Mouse (Mus musculus) CD4-positive helper T cell, adult 2 months (primary cell): ENCODE data around the gene Smad3.
A peak's percentile ranks its signal among the peaks of the same experiment; 100 is the strongest.

Experiments
- DNase-seq: peaks from one replicate; pipeline ENCODE4 v3.0.0-alpha.2; 2012; ENCODE audit warnings: low read depth, missing footprints, low spot score

Gene Smad3

DNA sequence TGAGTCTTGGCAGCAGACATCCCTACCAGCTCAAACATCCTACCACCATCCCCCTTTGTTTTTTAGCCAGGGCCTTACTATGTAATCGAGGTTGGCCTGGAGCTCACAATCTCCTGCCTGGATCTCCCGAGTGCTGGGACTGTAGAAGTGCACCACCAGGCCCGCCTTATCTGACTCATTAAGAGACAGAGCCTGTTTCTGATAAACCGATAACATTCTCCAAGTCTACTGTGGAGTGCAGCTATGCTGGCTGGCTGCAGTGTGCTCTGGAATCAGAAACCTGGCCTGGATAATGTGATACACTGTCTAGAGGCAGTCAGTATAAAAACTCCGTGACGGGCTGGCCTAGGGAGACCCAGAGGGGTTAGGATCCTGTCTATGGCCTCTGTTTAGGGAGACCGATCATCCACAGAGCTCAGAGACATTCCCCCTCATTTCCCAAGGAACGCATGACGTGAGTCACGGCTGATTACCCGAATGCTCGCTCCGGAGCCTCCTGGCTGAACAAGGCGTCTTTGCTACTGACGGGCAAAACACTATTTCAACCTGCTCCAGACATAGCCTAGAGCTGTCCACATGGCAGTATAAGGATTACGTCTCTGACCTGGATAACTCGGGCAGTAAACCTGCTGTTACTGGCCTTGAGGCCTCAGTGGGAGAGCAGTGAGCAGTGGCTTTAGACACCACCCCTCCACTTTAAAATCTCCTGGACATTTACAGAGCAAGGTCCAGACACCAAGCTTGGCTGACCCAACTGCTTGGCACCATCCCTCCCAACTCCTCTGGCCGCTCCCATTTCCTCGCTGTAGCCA is 11.8 kb downstream of the Smad3 start:
- no peak for DNase-seq

DNA sequence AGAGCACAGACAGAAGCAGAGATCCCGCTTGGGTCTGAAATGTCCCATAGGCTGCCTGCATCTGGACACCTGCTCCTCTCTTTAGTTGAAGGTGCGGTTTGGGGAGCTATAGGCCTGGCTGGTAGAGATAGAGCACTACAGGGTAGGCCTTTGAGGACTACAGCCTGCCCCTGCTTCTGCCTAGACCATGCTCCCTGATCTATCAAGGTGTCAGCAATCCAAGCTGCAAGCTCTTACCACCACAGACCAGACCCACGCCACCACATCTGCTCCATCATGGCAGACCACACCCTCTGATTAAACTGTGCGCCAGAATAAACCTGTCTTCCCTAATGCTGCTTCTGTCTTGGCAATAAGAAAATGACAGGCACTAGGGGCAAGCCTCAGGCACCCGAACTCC is 13.2 kb downstream of the Smad3 start:
- no peak for DNase-seq

DNA sequence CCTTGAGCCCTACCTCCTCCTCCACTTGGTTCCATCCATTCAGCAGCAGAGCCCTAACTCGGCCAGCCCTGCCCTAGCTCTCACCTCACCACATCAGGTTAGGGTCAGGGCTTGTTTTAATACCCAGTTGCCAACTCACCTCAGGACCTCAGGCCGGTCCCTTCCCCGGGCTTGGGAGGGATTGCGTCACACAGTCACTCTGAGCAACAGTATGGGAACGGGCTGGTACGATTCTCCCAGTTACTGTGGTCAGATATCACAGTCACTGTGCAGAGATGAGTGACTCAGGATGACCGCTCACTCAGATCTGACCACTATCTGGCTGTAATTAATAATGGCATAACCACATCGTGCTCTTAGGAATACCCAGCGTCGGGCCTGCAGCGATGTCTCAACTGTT is 14.0 kb downstream of the Smad3 start:
- no peak for DNase-seq

DNA sequence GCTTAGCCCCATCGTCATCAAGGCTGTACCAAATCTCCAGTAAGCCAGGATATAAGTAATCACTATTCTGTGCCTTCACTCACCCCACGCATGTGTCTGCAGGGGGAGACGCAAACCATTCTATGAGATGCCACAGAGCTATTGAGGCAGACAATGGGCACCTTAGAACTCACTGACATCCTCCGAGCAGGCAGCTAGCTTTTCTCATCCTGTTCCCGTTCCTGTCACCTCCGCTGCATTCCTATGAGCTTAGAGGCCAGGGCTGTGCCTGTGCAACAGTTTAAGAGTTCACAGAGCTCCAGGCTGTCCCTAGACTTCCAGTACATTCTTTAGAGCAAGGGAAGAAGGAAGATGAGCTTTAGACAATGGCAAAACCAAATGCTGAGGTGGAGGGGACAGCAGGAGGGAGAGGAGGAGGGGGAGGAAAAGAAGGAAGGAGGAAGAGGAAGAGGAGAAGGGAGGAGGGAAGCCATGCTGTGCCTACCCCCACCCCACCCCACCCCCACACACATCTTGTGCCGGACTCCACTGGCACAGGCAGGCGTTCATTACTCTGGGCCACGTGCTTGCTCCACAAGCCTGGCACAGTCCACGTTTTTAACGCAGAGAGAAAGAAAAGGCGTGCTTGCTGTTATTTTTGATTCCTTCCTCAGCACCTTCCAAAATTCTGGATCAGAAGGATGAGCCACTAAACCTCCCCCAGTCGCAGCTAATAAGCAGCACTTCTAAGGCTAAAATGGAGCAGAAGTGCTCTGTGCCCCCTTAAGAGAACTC is 14.7 kb downstream of the Smad3 start:
- no peak for DNase-seq

DNA sequence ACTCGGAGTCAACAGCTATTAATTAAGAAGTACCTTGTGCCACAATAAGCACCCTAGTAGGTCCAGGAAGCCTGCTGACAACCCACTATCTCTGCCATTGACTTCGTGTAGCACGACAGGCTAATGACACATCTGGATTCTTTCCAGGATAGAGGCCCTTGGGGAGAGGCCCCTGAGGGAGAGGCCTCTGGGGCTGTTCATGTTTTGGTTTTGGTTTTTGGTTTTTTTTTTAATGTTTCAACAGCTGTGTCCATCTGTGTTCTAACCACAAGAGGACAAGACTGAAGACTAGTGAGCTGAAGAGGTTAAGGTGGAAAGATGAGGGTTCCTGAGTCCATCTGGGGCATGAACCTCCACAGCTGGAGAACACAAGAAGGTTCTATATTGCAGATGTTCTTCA is 15.5 kb downstream of the Smad3 start:
- DNase-seq: no peak

DNA sequence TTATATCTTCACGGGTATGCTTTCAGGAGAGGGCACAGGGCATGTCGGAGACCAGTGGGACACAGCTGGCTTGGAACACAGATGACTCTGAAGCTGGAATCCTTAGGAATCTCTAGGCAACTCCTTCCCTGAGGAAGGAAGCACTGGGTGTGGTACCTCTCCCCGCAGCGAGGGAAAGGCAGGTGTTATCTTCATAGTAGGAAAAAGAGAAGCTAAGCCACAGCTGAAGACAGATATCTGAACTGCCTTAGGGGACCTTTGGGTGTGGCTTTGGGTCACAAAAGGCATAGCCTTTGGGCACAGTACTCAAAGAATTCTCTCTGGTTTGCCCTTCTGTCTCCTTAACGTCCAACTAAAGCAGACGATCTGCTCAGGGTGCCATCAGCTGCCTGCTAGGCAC is 16.0 kb downstream of the Smad3 start:
- DNase-seq: no peak

DNA sequence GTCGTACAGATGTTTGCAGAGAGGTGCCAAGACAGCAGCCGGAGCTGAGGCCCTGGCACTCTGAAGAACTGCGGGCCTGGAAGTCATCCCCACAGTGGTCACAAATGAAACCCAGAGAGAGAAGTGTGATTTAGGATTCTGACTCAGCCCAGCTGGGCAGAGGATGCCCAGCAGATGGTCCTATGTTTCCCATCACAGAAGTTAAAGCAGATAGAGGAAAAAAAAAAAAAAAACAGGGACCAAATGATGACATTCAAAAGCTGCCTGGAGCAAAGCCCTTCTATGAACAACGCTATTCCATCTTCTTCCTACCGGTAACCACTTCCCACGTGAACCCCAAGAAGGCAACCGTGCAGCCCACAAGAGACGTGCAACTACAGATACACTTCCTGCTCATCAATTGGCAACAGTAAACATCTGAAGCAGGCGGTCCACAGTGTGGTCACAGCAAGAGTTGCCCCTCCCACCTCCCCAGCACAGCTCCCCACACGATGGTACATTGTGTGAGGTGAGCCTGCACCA is 17.4 kb downstream of the Smad3 start:
- DNase-seq: peak; percentile 89

DNA sequence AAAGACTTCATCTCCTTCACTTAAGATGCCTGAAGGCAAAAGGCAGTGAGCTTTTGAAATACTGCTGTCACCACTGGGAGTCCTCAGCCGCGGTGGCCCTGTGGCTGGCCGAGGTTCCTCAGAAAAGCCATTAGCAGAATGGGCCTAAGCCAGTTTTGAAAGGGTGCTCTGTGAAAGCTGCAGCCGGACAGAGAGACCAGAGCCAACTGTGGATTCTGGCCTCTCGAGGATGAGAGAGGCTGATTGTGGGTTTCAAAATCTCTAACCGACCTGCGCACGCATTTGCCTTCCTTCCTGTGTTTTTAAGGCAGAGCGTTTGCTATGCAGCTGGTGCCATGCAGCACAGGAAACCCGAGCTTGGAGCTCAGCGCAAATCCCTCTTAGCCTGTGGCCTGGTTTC is 19.0 kb downstream of the Smad3 start:
- DNase-seq: peak; percentile 80

DNA sequence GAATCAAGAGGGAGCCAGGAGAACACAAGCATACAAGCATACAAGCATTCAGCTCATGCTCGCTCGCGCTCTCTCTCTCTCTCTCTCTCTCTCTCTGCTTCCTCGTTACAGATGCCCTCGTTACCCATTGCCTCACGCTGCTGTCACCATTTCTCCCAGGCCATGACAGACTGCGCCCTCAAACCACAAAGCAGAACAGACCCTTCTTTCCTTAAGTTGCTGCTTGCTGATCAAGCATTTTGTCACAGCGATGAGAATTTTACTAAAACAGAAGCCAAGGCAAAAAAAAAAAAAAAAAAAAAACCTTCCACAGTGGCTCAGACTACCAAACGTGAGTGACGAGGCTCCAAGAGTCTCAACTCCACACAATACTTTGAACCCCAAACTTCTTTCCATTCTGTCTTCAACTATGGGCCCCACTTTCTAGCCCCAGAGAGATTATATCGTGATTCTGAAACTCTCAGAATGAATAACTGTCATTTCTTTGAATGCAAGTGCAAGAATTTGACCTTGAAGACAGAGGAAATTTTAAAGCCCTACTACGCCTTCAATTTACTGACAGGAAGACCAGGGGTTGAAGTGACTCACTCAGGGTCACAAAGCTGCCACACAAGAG is 19.6 kb downstream of the Smad3 start:
- peak; percentile 85 for DNase-seq

DNA sequence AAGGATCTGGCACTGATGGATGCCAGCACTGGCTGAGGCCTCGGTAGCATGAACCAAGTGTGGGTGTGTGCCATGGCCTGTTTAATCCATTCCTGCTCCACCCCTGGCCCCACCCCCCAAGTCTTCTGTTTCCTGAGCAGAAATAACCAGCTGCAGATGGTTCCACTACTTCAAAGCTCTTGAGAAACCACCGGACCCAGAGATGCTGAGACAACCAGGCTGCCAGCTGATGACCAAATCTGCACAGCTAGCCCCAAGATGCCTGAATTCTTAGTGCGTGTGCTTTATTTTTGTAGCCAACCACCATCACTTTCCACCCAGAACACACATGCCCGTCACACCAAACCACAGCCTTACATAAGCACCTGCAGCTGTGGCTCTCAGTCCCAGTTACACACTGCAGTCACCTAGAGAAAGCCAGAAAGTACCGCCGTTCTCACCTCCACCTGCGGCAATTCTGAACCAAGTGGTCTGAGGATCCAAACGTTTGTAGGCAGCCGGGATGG is 20.3 kb downstream of the Smad3 start:
- peak; percentile 90 for DNase-seq

DNA sequence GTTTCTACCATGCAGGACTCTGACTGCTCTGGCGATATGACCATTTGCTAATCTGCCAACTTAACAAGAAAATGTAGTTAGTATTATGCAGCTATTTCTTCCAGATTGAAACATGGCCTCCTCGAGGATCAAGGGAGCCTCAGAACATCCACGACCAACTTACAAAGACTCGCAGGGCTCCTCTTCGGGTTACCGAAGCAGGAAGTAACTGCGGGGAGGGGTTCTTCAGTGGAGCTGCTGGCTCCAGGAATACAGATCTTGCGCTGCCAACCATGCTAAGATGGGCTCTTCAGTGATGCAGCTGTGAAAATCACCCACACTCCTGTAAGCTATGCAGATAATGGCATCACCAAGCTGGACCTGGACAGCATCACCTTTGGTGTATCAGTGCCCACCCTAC is 23.5 kb downstream of the Smad3 start:
- no peak for DNase-seq

DNA sequence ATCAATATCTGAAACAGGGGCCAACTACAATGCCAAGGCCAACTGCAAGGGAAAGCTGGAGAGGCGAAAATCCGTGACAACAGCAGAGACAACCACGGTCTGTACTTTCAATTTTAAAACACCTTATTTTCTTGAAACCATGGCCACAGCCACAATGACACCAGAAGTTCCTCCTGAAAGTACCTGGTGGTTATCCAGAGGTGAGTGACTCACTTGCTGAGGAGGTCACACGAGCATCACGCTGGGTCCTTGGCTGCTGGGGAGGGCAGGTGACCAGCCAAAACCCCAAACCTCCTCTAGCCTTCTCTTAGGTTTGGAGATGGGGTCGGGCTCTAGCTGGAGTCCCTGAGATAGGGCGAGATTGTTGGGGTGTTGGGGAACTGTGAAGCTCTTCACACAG is 25.1 kb downstream of the Smad3 start:
- peak; percentile 68 for DNase-seq

DNA sequence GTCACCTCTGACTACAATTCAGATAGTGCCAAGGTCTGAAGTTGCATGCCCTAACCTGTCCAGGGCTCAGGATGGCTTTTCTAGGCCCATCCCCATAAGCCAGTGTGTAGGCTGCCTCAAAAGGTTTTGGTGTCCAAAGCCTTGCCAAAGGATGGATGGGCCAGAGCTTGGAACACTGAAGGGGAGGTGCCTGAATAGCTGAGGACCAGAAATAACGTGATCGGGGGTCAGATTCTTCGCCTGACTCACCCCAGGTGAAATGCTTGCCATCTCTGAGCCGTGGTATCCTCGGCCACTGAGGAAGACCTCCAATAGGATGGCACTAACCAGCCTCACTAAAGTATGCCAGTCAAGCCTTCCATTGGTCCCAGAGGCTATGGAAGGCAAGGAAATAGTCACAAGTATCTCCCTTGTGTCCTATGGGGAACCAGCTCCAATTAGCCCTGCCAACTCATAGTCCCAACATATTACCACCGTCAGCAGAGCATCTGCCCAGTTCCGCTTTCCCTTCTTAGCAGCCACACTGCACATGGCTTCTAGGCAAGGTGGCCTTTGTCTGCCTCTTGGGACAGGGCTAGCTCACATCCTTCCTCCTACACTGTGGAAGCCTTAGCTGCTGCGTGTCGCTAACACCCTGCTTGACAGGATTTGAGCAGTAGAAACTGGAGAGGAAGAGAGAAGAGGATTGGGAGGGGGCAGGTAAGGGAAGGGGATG is 26.5 kb downstream of the Smad3 start:
- no peak for DNase-seq

DNA sequence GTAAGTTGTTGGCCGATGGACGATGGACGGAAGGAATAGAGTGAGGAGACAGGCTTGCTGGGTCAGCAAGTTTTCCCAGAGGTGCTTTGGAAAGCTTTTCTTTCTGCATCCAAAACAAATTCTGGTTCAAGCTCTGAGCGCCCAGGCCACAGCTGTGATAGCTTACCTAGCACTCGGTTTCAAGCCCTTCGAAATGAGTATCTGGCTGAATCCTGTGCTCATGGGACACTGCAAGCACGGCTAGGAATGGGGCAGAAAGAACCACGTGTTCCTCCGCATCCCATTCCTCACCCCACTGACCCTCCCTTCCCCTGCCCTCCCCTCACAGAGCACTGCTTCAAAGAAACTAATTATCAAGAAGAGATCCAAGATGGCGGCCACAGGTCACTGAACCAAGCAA is 28.8 kb downstream of the Smad3 start:
- DNase-seq: no peak

DNA sequence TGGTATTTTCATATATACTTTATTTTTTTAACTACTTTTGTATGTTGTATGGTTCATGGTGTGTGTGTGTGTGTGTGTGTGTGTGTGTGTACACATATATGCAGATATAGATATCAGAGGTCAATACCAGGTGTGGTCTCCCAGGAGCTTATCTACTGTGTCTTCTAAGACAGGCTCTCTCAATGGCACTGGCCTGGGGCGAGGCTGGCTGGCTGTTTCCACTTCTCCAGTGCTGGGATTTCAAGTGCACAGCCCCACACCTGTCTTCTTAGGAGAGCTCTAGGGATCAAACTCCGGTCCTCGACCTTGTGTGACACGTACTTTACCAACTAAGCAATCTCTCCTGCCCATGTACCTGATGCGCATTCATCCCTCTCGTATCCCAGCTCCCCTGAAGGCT is 30.7 kb downstream of the Smad3 start:
- DNase-seq: no peak

DNA sequence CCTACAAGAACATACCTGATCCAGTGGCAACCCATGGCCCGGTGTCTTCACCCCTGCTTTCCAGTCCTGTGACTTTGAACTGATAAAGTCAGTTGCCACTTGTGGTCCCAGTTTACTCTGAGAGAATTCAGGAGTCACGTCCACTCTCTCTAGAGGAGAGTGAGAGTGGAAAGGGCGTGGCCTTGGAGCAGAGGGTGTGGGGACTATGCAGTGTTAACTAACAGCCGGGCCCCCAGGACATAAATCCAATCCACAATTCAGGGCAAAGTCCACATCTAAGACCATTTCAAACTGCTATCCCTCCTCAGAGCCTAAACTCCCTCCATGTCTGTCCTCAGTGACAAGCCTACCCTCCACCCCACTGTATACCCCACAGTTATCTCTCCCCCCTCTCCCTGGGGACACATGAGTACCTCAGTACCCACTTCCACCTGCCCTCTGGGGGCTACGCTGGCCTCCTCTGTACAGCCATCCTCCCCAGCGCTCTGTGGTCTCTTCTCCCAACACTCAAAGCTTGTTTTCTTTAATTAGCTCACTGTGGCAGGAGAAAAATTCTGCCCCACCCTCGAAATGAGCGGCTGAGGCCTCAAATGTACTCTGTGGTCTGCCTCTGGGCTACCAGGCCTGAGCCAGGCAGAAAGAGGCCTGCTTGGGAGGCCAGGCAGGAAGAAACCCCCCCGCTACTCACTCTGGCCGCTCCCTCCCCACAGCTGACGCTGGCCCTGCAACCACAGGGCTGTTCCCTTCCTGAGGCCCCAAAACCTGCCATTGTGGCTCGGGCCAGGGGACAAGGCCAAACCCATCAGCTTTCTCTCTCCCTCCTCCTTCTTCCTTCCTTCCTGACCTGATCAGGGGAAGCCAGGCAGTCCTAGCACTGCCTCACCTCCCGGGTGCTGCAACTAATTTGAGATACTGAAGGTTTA is 31.4 kb downstream of the Smad3 start:
- DNase-seq: peak; percentile 74

DNA sequence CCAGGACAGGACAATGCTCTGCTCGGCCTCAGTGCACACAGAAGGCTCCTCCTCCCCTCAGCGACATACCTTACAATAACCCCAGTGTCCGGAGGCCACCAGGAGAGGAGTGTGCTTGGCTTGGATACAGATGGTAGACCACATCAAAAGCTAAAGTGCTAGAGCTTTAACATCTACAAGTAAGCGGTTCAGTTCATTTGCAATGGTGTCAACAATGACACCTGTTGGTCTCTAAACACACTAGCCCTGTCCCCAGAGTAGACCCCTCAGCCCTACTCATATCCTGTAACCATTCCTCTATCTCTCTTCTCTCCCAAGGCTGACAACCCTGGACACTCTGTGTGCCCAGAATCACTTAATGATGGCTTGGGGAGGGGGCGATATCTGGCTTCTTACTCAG is 33.0 kb downstream of the Smad3 start:
- DNase-seq: peak; percentile 32

DNA sequence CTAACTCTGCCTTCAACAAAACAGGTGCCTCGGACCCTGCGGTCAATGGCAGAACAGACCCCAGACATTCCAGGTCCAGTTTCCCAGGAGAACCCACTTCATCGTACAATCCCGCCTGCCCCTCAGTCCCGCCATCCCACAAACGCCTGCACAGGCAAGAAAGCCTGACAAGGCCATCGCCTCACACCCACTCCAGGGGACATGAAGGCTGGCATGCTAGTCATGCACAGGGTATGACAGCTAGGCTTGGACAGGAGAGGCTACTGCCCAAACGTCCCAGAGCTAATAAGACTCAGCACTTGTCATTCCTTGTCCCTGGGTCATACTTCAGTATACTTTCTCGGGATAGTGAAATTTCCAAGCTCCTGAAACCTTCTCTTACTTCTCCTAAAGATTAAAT is 34.9 kb downstream of the Smad3 start:
- DNase-seq: no peak

DNA sequence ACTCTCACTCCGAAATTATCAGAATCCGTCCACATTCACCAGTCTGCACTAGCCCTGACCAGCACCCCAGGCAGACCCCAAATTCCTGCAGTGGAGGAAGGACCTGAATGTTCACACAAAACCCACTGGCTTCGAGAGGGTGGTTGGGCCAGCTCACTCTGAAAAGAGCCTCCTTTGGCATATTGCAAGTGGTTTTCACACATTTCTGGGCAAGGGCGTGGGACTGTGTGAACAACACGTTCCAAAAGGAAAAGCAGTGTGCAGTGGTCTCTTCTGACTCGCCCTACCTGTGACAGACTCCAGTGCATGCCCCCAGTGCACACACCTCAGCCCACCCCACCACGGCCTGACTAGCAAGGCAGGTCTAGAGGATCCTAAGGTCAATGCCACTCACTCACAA is 35.4 kb downstream of the Smad3 start:
- DNase-seq: peak; percentile 43

DNA sequence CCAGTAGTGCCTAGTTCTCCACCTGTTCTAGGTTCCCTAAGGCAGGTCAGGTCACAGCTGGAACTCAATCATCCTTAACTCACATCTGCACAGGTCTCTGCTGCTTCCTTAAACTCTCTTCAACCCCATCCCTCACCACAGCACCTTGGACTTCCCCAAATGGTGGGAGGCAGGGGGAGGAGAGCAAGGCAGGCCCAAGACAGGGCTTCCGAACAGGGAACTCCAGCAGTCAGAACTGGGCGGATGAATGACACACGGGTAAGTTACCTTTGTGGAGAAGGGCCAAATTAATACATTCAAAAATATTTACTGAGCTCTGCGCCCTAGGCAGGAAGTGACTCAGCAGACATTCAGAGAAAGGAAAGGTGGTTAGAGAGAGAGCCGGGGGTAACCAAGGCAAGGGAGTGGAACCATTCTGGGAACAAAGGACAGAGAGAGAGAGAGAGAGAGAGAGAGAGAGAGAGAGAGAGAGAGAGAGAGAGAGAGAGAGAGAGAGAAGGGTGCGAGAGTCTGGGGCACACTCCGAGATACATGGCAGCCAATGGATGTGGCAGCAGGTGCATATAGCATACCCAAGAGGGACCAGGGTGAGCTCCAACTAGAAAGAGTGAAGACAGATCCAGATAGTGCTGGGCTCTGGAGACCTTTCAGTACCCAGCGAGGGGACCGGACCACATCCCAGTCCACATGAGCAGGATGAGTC is 36.1 kb downstream of the Smad3 start:
- DNase-seq: peak; percentile 83
